Mouse (Mus musculus) intestine, postnatal 0 days (tissue): ENCODE results near the gene Rsph9. TPM values are rescaled to one million over a fixed set of nuclear protein-coding genes. Genes with fewer than 3 reads are reported as not detected.

Experiments used
- ATAC-seq: fragments of 200-750 bp; cut with Nextera tagmentation; 2 replicates; pipeline ENCODE4 v1.8.0; 2017; ENCODE audit warnings: mild to moderate bottlenecking, moderate TSS enrichment, moderate library complexity
- H3K27ac ChIP-seq: fragments of 300-500 bp; sonication (generic); 2 replicates; pipeline ENCODE4 v1.5.1; 2014; ENCODE audit warnings: mild to moderate bottlenecking, low read depth, low read length, moderate library complexity
- H3K27me3 ChIP-seq: fragments of 300-500 bp; sonication (generic); replicated peaks from 2 replicates; pipeline ENCODE4 v1.6.1; 2014; ENCODE audit warnings: low read length, mixed read lengths; ENCODE audit not compliant: control insufficient read depth, insufficient read depth
- H3K36me3 ChIP-seq: fragments of 300-500 bp; sonication (generic); 2 replicates; pipeline ENCODE4 v1.6.1; 2014; ENCODE audit warnings: mild to moderate bottlenecking, moderate library complexity; ENCODE audit not compliant: control insufficient read depth, insufficient read depth
- H3K4me1 ChIP-seq: fragments of 300-500 bp; sonication (generic); replicated peaks from 2 replicates; pipeline ENCODE4 v1.6.1; 2014; ENCODE audit warnings: antibody characterized with exemption, low read length, mixed read lengths; ENCODE audit not compliant: control insufficient read depth, insufficient read depth
- H3K4me2 ChIP-seq: fragments of 300-500 bp; sonication (generic); replicated peaks from 2 replicates; pipeline ENCODE4 v1.6.1; 2014; ENCODE audit warnings: low read depth, mild to moderate bottlenecking, moderate library complexity
- H3K4me3 ChIP-seq: fragments of 300-500 bp; sonication (generic); 2 replicates; pipeline ENCODE4 v1.5.1; 2014; ENCODE audit warnings: low read depth, low read length
- H3K9ac ChIP-seq: fragments of 300-500 bp; sonication (generic); 2 replicates; pipeline ENCODE4 v1.6.1; 2014; ENCODE audit warnings: mild to moderate bottlenecking, low read depth, low read length
- H3K9me3 ChIP-seq: fragments of 300-500 bp; sonication (generic); 2 replicates; pipeline ENCODE4 v1.6.1; 2016; ENCODE audit warnings: mixed run types; ENCODE audit not compliant: control insufficient read depth
- CTCF ChIP-seq: sonication (generic); IDR thresholded peaks from 2 replicates; pipeline ENCODE4 v1.5.1; 2016; ENCODE audit warnings: low read depth, mild to moderate bottlenecking, control low read depth, antibody characterized with exemption, moderate library complexity
- WGBS: fragments of 180-500 bp; shearing (Covaris S2); extraction: QIAGEN DNeasy Blood & Tissue Kit; methylation state at CpG from one replicate; pipeline ENCODE4 v1.1.7; 2014; 5-methylcytosine and 5-hydroxymethylcytosine counted together
- polyA plus RNA-seq: library from polyadenylated mRNA; unstranded; fragments of >200 nt; fragmentation: Nextera tagmentation; extraction: Ambion mirVana; gene quantifications from 2 replicates; pipeline ENCODE4 v1.2.1, GENCODE M21; 2015

The Rsph9 gene
- polyA plus RNA-seq: 4.7 and 5.1 TPM in 2 replicates

- no peak within 1 kb of the TSS for H3K27ac ChIP-seq
- peak within 1 kb of the TSS; percentile 72 for H3K4me2 ChIP-seq
- no peaks in the 10 kb centered on the region for H3K27me3 ChIP-seq
- ATAC-seq: peak; percentile 88
- WGBS: 6% methylated on average over 37 of the region's 37 CpGs
- no peak for TF ChIP-seq CTCF
- 0 out of 2 replicates have a peak within 1 kb of the TSS, but pooled peaks have one; percentile 17 for H3K9ac ChIP-seq
- H3K4me3 ChIP-seq: peak within 1 kb of the TSS; percentile 29
- H3K4me1 ChIP-seq: no peaks in the 10 kb centered on the region
- H3K9me3 ChIP-seq: no peaks in the 10 kb centered on the region
- peaks cover 29% of the 10 kb centered on the region for H3K36me3 ChIP-seq
These were observed at the start of gene Rsph9 for GRCm38 (mm10) chr17:46143578-46144423. Gene Rsph9 (minus strand): TSS chr17:46144216.

DNA sequence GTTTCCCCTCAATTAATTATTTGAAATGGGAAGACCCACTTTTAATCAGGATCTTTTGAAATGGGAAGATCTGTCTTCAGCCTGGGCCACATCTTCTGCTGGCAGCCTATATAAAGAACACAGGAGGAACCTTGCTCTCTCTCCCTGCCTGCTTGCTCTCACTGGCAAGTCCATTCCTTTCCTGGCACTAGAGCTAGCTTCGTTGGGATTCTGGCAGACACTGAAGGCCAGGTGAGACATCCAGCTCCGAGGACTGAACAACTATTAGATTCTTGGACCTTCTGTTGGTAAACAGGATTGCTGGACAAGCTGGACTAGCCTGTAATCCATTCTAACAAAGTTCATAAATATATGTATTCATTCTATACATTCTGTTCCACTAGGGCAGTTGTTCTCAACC, 44.8 kb upstream of the Rsph9 start:
- Histone ChIP-seq H3K4me1 (no peaks in the 10 kb centered on the region), H3K9ac (no peak overlapping the region), H3K9me3 (no peaks in the 10 kb centered on the region), H3K27me3 (no peaks in the 10 kb centered on the region), H3K27ac (no peak overlapping the region), H3K36me3 (peaks cover 68% of the 10 kb centered on the region), H3K4me2 (no peak overlapping the region), H3K4me3 (no peak overlapping the region)
- TF ChIP-seq CTCF: no peak
- no peak for ATAC-seq
- WGBS: 96% methylated on average over 2 of the region's 2 CpGs

DNA sequence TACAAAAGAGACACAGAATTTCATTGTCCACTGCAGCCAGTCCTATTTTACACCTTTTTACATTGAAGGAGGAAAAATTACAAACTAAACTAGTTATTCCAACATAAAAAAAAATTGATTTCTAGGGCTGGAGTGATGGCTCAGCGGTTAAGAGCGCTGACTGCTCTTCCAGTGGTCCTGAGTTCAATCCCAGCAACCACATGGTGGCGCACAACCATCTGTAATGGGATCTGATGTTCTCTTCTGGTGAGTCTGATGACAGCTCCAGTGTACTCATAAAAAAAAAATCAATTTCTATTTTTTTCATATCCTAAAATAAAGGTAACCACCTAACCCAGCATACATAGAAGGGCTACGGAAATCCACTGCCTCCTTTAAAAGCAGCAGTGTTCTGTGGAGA, 38.3 kb upstream of the Rsph9 start:
- H3K36me3 ChIP-seq: peaks cover 75% of the 10 kb centered on the region
- H3K27ac ChIP-seq: no peak overlapping the region
- H3K4me3 ChIP-seq: no peak overlapping the region
- H3K9ac ChIP-seq: no peak overlapping the region
- peak; percentile 60 for TF ChIP-seq CTCF
- 84% methylated on average over 4 of the region's 4 CpGs for WGBS
- ATAC-seq: no peak
- no peaks in the 10 kb centered on the region for H3K4me1 ChIP-seq
- no peak overlapping the region for H3K4me2 ChIP-seq
- no peaks in the 10 kb centered on the region for H3K27me3 ChIP-seq
- no peaks in the 10 kb centered on the region for H3K9me3 ChIP-seq

DNA sequence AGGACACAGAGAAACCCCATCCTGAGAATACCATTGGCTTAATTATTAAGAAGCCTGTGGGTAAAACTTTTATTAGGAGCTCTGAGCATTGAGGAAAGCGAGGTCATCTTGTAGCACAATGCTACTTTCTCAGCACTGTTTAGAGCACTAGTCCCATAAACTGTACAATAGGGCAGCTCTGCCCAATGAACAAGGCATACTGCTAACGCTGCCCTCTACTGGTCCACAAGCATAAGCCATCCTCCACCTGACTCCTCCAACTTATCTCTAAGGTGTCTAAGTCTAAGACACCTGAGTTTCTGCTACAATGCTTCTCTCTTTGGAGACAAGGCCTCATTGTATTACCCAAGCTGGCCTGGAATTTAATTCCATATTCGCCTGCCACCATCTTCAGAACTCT, 26.5 kb upstream of the Rsph9 start:
- no peaks in the 10 kb centered on the region for H3K4me1 ChIP-seq
- no peak; the same call in 1 of the 2 replicates for ATAC-seq
- no peak overlapping the region for H3K9ac ChIP-seq
- peak; percentile 84 for TF ChIP-seq CTCF
- 76% methylated on average over 3 of the region's 3 CpGs for WGBS
- H3K4me2 ChIP-seq: no peak overlapping the region
- H3K36me3 ChIP-seq: peaks cover 62% of the 10 kb centered on the region
- H3K9me3 ChIP-seq: no peaks in the 10 kb centered on the region
- H3K27me3 ChIP-seq: no peaks in the 10 kb centered on the region
- no peak overlapping the region for H3K4me3 ChIP-seq
- H3K27ac ChIP-seq: no peak overlapping the region

DNA sequence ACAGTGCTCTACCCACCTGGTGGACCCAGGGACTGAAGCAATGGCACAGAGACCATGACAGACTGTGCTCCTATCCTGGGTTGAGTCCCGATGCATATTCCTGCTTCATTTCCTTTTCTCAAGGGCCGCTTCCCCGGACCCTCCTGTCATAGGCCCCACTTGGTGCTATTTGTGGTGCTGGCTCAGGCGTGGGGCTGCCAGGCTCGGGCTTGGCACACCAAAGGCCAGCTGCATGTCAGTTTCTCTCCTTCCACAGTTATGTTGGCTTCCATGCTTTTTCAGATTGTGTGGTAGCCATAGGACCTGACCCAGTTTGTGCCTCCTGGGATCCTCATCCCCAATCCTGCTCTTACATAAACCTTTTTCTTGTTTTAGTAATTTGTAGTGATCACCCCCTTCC, 24.8 kb upstream of the Rsph9 start:
- WGBS: 88% methylated on average over 5 of the region's 5 CpGs
- Histone ChIP-seq H3K4me2 (no peak overlapping the region), H3K27ac (no peak overlapping the region), H3K9ac (no peak overlapping the region), H3K9me3 (no peaks in the 10 kb centered on the region), H3K4me3 (no peak overlapping the region), H3K4me1 (no peaks in the 10 kb centered on the region), H3K27me3 (no peaks in the 10 kb centered on the region), H3K36me3 (peaks cover 80% of the 10 kb centered on the region)
- no peak for TF ChIP-seq CTCF
- no peak for ATAC-seq

DNA sequence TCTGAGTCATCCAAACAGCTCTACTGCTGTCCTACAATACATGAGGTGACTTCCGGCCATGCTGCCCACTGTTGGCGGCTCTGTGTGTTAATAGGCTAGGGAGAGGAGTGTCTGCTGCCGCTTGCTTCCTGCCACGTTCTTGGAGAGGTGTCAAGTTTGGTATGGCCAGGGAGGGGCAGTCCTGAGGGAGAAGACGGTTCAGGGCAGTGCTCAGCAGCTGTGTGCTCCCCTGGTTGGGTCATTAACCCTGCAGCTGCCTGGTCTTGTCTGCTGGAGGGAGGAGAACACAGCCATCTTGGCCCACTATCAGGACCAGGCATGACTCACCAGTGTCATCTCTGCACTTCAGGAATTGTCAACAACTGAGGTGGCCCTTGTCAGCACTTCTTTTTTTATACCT, 24.3 kb upstream of the Rsph9 start:
- no peak overlapping the region for H3K4me2 ChIP-seq
- no peak; the same call in 1 of the 2 replicates for TF ChIP-seq CTCF
- H3K27me3 ChIP-seq: no peaks in the 10 kb centered on the region
- no peak overlapping the region for H3K9ac ChIP-seq
- peaks cover 80% of the 10 kb centered on the region for H3K36me3 ChIP-seq
- no peak overlapping the region for H3K4me3 ChIP-seq
- H3K27ac ChIP-seq: no peak overlapping the region
- WGBS: 33% methylated on average over 5 of the region's 5 CpGs
- ATAC-seq: peak; percentile 42
- no peaks in the 10 kb centered on the region for H3K9me3 ChIP-seq
- H3K4me1 ChIP-seq: no peaks in the 10 kb centered on the region
